Mouse (Mus musculus) skeletal muscle tissue, adult 2 months (tissue): Measurements from ENCODE around the gene Abi3.

Experiments
- DNase-seq: peaks from one replicate; pipeline ENCODE4 v3.0.0-alpha.2; 2012; ENCODE audit warnings: low read depth, low spot score

Gene Abi3

GRCm38 (mm10) chr11:95785675-95786074 is 56.6 kb downstream of the Abi3 start:
- DNase-seq, result no peak

- no peak for DNase-seq
These were observed 58.3 kb downstream of the Abi3 start for GRCm38 (mm10) chr11:95783958-95784357.

- DNase-seq, result no peak
These were observed 58.8 kb downstream of the Abi3 start for GRCm38 (mm10) chr11:95783457-95783856.

- no peak for DNase-seq
These were observed 60.7 kb downstream of the Abi3 start for GRCm38 (mm10) chr11:95781557-95781956.

GRCm38 (mm10) chr11:95780480-95780879 is 61.8 kb downstream of the Abi3 start:
- DNase-seq, result no peak
